ENCODE assay signal across 9 mouse cellular contexts in genomic region chr13:23521703-23522102, GRCm38 (mm10). TPM values are rescaled to one million over a fixed set of nuclear protein-coding genes. Genes with fewer than 3 reads are reported as not detected.
A peak's percentile ranks its signal among the peaks of the same experiment; 100 is the strongest.
DNase-seq lines count a peak whose midpoint lies in the region; ATAC-seq lines count a peak whose summit lies in the region.
"Had no signal": no experiment of that assay in that cellular context is flagged by ENCODE, and none has a peak within 500 bp of the region (broad histone marks: within the 10 kb centered on the region; RNA-seq: fewer than 3 reads in every experiment).

No protein-coding gene starts in this region.

- H3K27me3 ChIP-seq in limb, embryonic 12.5 days = no peaks in the 10 kb centered on the region
- H3K27me3 ChIP-seq in midbrain, embryonic 14.5 days (ENCODE audit: control insufficient read depth, insufficient read depth, low read length) = no peaks in the 10 kb centered on the region
- H3K27me3 ChIP-seq in stomach, embryonic 15.5 days (replicated peaks) = no peaks in the 10 kb centered on the region
- H3K27me3 ChIP-seq: Patski had no signal

- no peak for ATAC-seq in frontal cortex, adult (ENCODE audit: low TSS enrichment)
- 0 out of 2 replicates have a peak, but pooled peaks have one; percentile 19 for ATAC-seq in common myeloid progenitor, adult 5-6 weeks (replicated peaks; ENCODE audit: low read depth, poor library complexity, severe bottlenecking)
- no peak for ATAC-seq in limb, embryonic 12.5 days (ENCODE audit: insufficient number of reproducible peaks, insufficient read depth, low FRiP score, low TSS enrichment, low read depth)
- ATAC-seq in midbrain, embryonic 14.5 days (ENCODE audit: low FRiP score, low TSS enrichment) = no peak
- ATAC-seq in stomach, embryonic 15.5 days (ENCODE audit: insufficient read depth, low FRiP score, low read depth) = 0 out of 2 replicates have a peak, but pooled peaks have one; percentile 45
- ATAC-seq: Patski had no signal

- no peak overlapping the region for H3K9ac ChIP-seq in limb, embryonic 12.5 days (replicated peaks)
- H3K9ac ChIP-seq in midbrain, embryonic 14.5 days (replicated peaks; ENCODE audit: low read length) = no peak overlapping the region
- no peak overlapping the region for H3K9ac ChIP-seq in stomach, embryonic 15.5 days

- no peaks in the 10 kb centered on the region for H3K36me3 ChIP-seq in limb, embryonic 12.5 days
- H3K36me3 ChIP-seq in midbrain, embryonic 14.5 days (ENCODE audit: control insufficient read depth, insufficient read depth, low read length) = no peaks in the 10 kb centered on the region
- no peaks in the 10 kb centered on the region for H3K36me3 ChIP-seq in stomach, embryonic 15.5 days

- DNase-seq in frontal cortex, postnatal 14 days (ENCODE audit: low spot score in 2 of 2) = peak; percentile 42 to 74
- peak; percentile 84 for DNase-seq in heart, adult 8-10 months (ENCODE audit: low spot score)
- DNase-seq in kidney, adult 18-20 months = peak; percentile 81
- peak; percentile 80 for DNase-seq in midbrain, embryonic 14.5 days

- WGBS in limb, embryonic 12.5 days = under 1% methylated on average over 14 of the region's 14 CpGs
- under 1% methylated on average over 14 of the region's 14 CpGs for WGBS in midbrain, embryonic 14.5 days
- WGBS in stomach, embryonic 15.5 days = under 1% methylated on average over 14 of the region's 14 CpGs

- H3K27ac ChIP-seq in limb, embryonic 12.5 days = no peak overlapping the region
- no peak overlapping the region for H3K27ac ChIP-seq in midbrain, embryonic 14.5 days (replicated peaks; ENCODE audit: low read depth, low read length)
- no peak overlapping the region for H3K27ac ChIP-seq in stomach, embryonic 15.5 days

- peaks cover 5% of the 10 kb centered on the region; the same call in 1 of the 2 replicates for H3K4me1 ChIP-seq in limb, embryonic 12.5 days (replicated peaks)
- H3K4me1 ChIP-seq in midbrain, embryonic 14.5 days (ENCODE audit: control insufficient read depth, insufficient read depth, low read length) = 0 out of 2 replicates have a peak, but pooled peaks cover under 1% of the 10 kb centered on the region
- no peaks in the 10 kb centered on the region; the same call in 1 of the 2 replicates for H3K4me1 ChIP-seq in stomach, embryonic 15.5 days

- peak overlapping the region; percentile 12 for H3K4me3 ChIP-seq in limb, embryonic 12.5 days (replicated peaks)
- H3K4me3 ChIP-seq in midbrain, embryonic 14.5 days (replicated peaks; ENCODE audit: low read depth, low read length) = no peak overlapping the region
- H3K4me3 ChIP-seq in stomach, embryonic 15.5 days (replicated peaks) = no peak overlapping the region; the same call in 1 of the 2 replicates

- H3K9me3 ChIP-seq in limb, embryonic 12.5 days = no peaks in the 10 kb centered on the region
- no peaks in the 10 kb centered on the region for H3K9me3 ChIP-seq in midbrain, embryonic 14.5 days (ENCODE audit: control insufficient read depth, low read length)
- no peaks in the 10 kb centered on the region for H3K9me3 ChIP-seq in stomach, embryonic 15.5 days

- H3K4me2 ChIP-seq in limb, embryonic 12.5 days = peak overlapping the region; percentile 36
- H3K4me2 ChIP-seq in midbrain, embryonic 14.5 days (ENCODE audit: low read length) = peak overlapping the region; percentile 25
- H3K4me2 ChIP-seq in stomach, embryonic 15.5 days = peak overlapping the region; percentile 32

RNA-seq across cellular contexts. Expression of gene Hist1h4h, which starts 9.1 kb away (rescaled TPM):
- 1,499 and 1,774 TPM in 2 replicates for total RNA-seq in common myeloid progenitor, adult 5-6 weeks (2017)
- 100 to 1,000 TPM; 231 to 254 (median 246) TPM for total RNA-seq in heart, adult 8-10 months (2022)
- 6.0 and 9.0 TPM in 2 replicates for polyA plus RNA-seq in limb, embryonic 12.5 days (2016; fragmentation: Nextera tagmentation; extraction: Ambion mirVana)
- polyA plus RNA-seq in midbrain, embryonic 14.5 days (2014; fragmentation: Nextera tagmentation; extraction: Ambion mirVana) = 4.1 and 6.4 TPM in 2 replicates
- 6.1 and 7.3 TPM in 2 replicates for polyA plus RNA-seq in stomach, embryonic 15.5 days (2015; fragmentation: Nextera tagmentation; extraction: Ambion mirVana)

RNA-seq across cellular contexts. Expression of gene Hist1h2af, which starts 12.0 kb away (rescaled TPM):
- 1,142 and 1,285 TPM in 2 replicates for total RNA-seq in common myeloid progenitor, adult 5-6 weeks (2017)
- 10 to 100 TPM in 1 of 4 experiments, 1 to 10 TPM in 3; 2.4 to 17.9 (median 5.5) TPM for total RNA-seq in heart, adult 8-10 months (2022)
- polyA plus RNA-seq in limb, embryonic 12.5 days (2016; fragmentation: Nextera tagmentation; extraction: Ambion mirVana) = 9.8 and 16.3 TPM in 2 replicates
- polyA plus RNA-seq in midbrain, embryonic 14.5 days (2014; fragmentation: Nextera tagmentation; extraction: Ambion mirVana) = 3.4 and 4.6 TPM in 2 replicates
- polyA plus RNA-seq in stomach, embryonic 15.5 days (2015; fragmentation: Nextera tagmentation; extraction: Ambion mirVana) = 4.1 and 13.0 TPM in 2 replicates

RNA-seq across cellular contexts. Expression of gene Hist1h3g, which starts 13.5 kb away (rescaled TPM):
- 199 and 205 TPM in 2 replicates for total RNA-seq in common myeloid progenitor, adult 5-6 weeks (2017)
- total RNA-seq in heart, adult 8-10 months (2022) = 1 to 10 TPM; 3.4 to 5.0 (median 3.8) TPM
- 10.5 and 17.3 TPM in 2 replicates for polyA plus RNA-seq in limb, embryonic 12.5 days (2016; fragmentation: Nextera tagmentation; extraction: Ambion mirVana)
- polyA plus RNA-seq in midbrain, embryonic 14.5 days (2014; fragmentation: Nextera tagmentation; extraction: Ambion mirVana) = 0.77 and 1.4 TPM in 2 replicates
- polyA plus RNA-seq in stomach, embryonic 15.5 days (2015; fragmentation: Nextera tagmentation; extraction: Ambion mirVana) = 6.5 and 7.3 TPM in 2 replicates

RNA-seq across cellular contexts. Expression of gene Hist1h2bh, which starts 21.5 kb away (rescaled TPM):
- total RNA-seq in common myeloid progenitor, adult 5-6 weeks (2017) = 91.4 and 108 TPM in 2 replicates
- total RNA-seq in heart, adult 8-10 months (2022) = 1 to 10 TPM in 2 of 4 experiments, under 1 TPM in 2; 0.91 to 1.3 (median 1.1) TPM
- polyA plus RNA-seq in limb, embryonic 12.5 days (2016; fragmentation: Nextera tagmentation; extraction: Ambion mirVana) = 1.4 TPM in 2 replicates
- polyA plus RNA-seq in midbrain, embryonic 14.5 days (2014; fragmentation: Nextera tagmentation; extraction: Ambion mirVana) = 0.13 and 0.30 TPM in 2 replicates
- polyA plus RNA-seq in stomach, embryonic 15.5 days (2015; fragmentation: Nextera tagmentation; extraction: Ambion mirVana) = 1.0 and 1.5 TPM in 2 replicates

RNA-seq across cellular contexts. Expression of gene Hist1h3f, which starts 22.1 kb away (rescaled TPM):
- 186 and 196 TPM in 2 replicates for total RNA-seq in common myeloid progenitor, adult 5-6 weeks (2017)
- 1 to 10 TPM; 4.6 to 6.3 (median 5.7) TPM for total RNA-seq in heart, adult 8-10 months (2022)
- 2.1 and 3.2 TPM in 2 replicates for polyA plus RNA-seq in limb, embryonic 12.5 days (2016; fragmentation: Nextera tagmentation; extraction: Ambion mirVana)
- 0.32 and 0.47 TPM in 2 replicates for polyA plus RNA-seq in midbrain, embryonic 14.5 days (2014; fragmentation: Nextera tagmentation; extraction: Ambion mirVana)
- 0.83 and 0.94 TPM in 2 replicates for polyA plus RNA-seq in stomach, embryonic 15.5 days (2015; fragmentation: Nextera tagmentation; extraction: Ambion mirVana)

Comparison
In these comparisons a context has a peak if more than half of its experiments do, and no peak if none do; other contexts are left out.
1. ATAC-seq: peak in common myeloid progenitor, adult 5-6 weeks (single experiment) and stomach, embryonic 15.5 days (single experiment); none in frontal cortex, adult (single experiment), limb, embryonic 12.5 days (single experiment) and midbrain, embryonic 14.5 days (single experiment).
2. Peak in every context shown above with its lines, with median percentiles within 50 percentile points of each other: DNase-seq and H3K4me2 ChIP-seq.